In genomic region chr10:104651020-104651419, GRCm38 (mm10) we compare ENCODE assay signal across 28 mouse cellular contexts.
A peak's percentile ranks its signal among the peaks of the same experiment; 100 is the strongest.
DNase-seq lines count a peak whose midpoint lies in the region; ATAC-seq and TF ChIP-seq lines count a peak whose summit lies in the region.
"Had no signal": no experiment of that assay in that cellular context is flagged by ENCODE, and none has a peak within 500 bp of the region (broad histone marks: within the 10 kb centered on the region; RNA-seq: fewer than 3 reads in every experiment).

No protein-coding gene starts in this region.

- ATAC-seq in megakaryocyte, adult 5-6 weeks (ENCODE audit: poor library complexity, severe bottlenecking): no peak
- ATAC-seq in liver, embryonic 12.5 days: no peak
- ATAC-seq: activated CD4-positive, CD25-positive, alpha-beta regulatory T cell, adult 4 months; CD4-positive, CD25-positive, alpha-beta regulatory T cell, adult 4 months; forebrain, embryonic 14.5 days; forebrain, embryonic 16.5 days had no signal

- H3K4me3 ChIP-seq in testis, adult 2 months (ENCODE audit: control insufficient read depth, low read depth, low read length): peak overlapping the region; percentile 43
- no peak overlapping the region for H3K4me3 ChIP-seq in ES-E14 (ENCODE audit: insufficient read depth in 1 of 2, low read depth in 1 of 2, low read length in 2 of 2, poor library complexity in 1 of 2, severe bottlenecking in 1 of 2)
- no peak overlapping the region for H3K4me3 ChIP-seq in liver, embryonic 12.5 days
- H3K4me3 ChIP-seq: embryonic facial prominence, embryonic 13.5 days; embryonic facial prominence, embryonic 15.5 days; erythroblast, embryonic 14.5 days; forebrain, embryonic 10.5 days; forebrain, embryonic 12.5 days had no signal

- H3K4me2 ChIP-seq in liver, embryonic 12.5 days: no peak overlapping the region
- H3K4me2 ChIP-seq: embryonic facial prominence, embryonic 13.5 days; embryonic facial prominence, embryonic 15.5 days; forebrain, embryonic 12.5 days had no signal

- no peaks in the 10 kb centered on the region for H3K4me1 ChIP-seq in testis, adult 2 months (ENCODE audit: control insufficient read depth, insufficient read depth, low read length)
- no peaks in the 10 kb centered on the region for H3K4me1 ChIP-seq in ES-E14 (ENCODE audit: control insufficient read depth in 2 of 2, insufficient read depth in 2 of 2, low read length in 2 of 2, poor library complexity in 1 of 2)
- no peaks in the 10 kb centered on the region for H3K4me1 ChIP-seq in liver, embryonic 12.5 days
- H3K4me1 ChIP-seq: embryonic facial prominence, embryonic 13.5 days; embryonic facial prominence, embryonic 15.5 days; forebrain, embryonic 10.5 days; forebrain, embryonic 12.5 days had no signal

- H3K36me3 ChIP-seq in testis, adult 2 months (ENCODE audit: control insufficient read depth, insufficient read depth, low read length): no peaks in the 10 kb centered on the region
- no peaks in the 10 kb centered on the region for H3K36me3 ChIP-seq in ES-E14 (ENCODE audit: control insufficient read depth, insufficient read depth, low read length, poor library complexity, severe bottlenecking)
- H3K36me3 ChIP-seq in liver, embryonic 12.5 days: no peaks in the 10 kb centered on the region
- H3K36me3 ChIP-seq: embryonic facial prominence, embryonic 13.5 days; embryonic facial prominence, embryonic 15.5 days; forebrain, embryonic 10.5 days; forebrain, embryonic 12.5 days had no signal

- peak; percentile 23; the same call in 1 of the 2 replicates for TF ChIP-seq POLR2A in testis, adult 2 months (IDR thresholded peaks at IDR 0.05; ENCODE audit: control insufficient read depth, low read depth, low read length)

- no peak for TF ChIP-seq CTCF in testis, adult 2 months (IDR thresholded peaks at IDR 0.05; ENCODE audit: control insufficient read depth, insufficient read depth, insufficient replicate concordance, low read depth, low read length)

- no peak overlapping the region for H3K27ac ChIP-seq in testis, adult 2 months (ENCODE audit: control insufficient read depth, insufficient read depth, low read depth, low read length)
- no peak overlapping the region for H3K27ac ChIP-seq in ES-E14 (ENCODE audit: insufficient read depth, low read depth, low read length, poor library complexity, severe bottlenecking)
- no peak overlapping the region for H3K27ac ChIP-seq in liver, embryonic 12.5 days
- H3K27ac ChIP-seq: embryonic facial prominence, embryonic 13.5 days; embryonic facial prominence, embryonic 15.5 days; forebrain, embryonic 10.5 days; forebrain, embryonic 12.5 days had no signal

- 61% methylated on average over 8 of the region's 8 CpGs for WGBS in liver, embryonic 12.5 days (ENCODE audit: insufficient replicate concordance)

- H3K9ac ChIP-seq in ES-E14 (ENCODE audit: insufficient read depth, low read depth, low read length, poor library complexity, severe bottlenecking): no peak overlapping the region
- no peak overlapping the region for H3K9ac ChIP-seq in liver, embryonic 12.5 days
- H3K9ac ChIP-seq: embryonic facial prominence, embryonic 13.5 days; embryonic facial prominence, embryonic 15.5 days; forebrain, embryonic 12.5 days had no signal

- no peaks in the 10 kb centered on the region for H3K27me3 ChIP-seq in testis, adult 2 months (ENCODE audit: control insufficient read depth, insufficient read depth, low read length)
- no peaks in the 10 kb centered on the region for H3K27me3 ChIP-seq in liver, embryonic 12.5 days (replicated peaks)
- H3K27me3 ChIP-seq: CH12.LX; embryonic facial prominence, embryonic 13.5 days; embryonic facial prominence, embryonic 15.5 days; forebrain, embryonic 12.5 days had no signal

- in situ Hi-C loops in ES-E14 (cut with MboI; ENCODE audit: low sequenced_read_pairs in 2 of 2, unreplicated experiment in 2 of 2): no loop called here

- H3K9me3 ChIP-seq in ES-E14 (ENCODE audit: control insufficient read depth, insufficient read depth, low read depth, low read length): no peaks in the 10 kb centered on the region
- H3K9me3 ChIP-seq in liver, embryonic 12.5 days (replicated peaks): no peaks in the 10 kb centered on the region
- H3K9me3 ChIP-seq: embryonic facial prominence, embryonic 13.5 days; embryonic facial prominence, embryonic 15.5 days; forebrain, embryonic 10.5 days; forebrain, embryonic 12.5 days had no signal

- DNase-seq in testis, postnatal 14 days (ENCODE audit: low spot score): no peak
- DNase-seq in ES-E14 (ENCODE audit: low read depth, low spot score) (peak; percentile 27), WW6 (ENCODE audit: low read depth, low spot score) (peak; percentile 50)
- DNase-seq in natural killer cell, adult 2 months (ENCODE audit: low spot score in 2 of 2): no peak
- DNase-seq: adrenal gland, adult 8-10 months; adrenal gland, postnatal 14 days; adrenal gland, postnatal 36 days; B cell, adult 2 months; cerebellum, adult 11 months; cerebellum, adult 18-20 months; cerebellum, adult 8-10 months; cerebellum, adult 9-11 months; cerebellum, postnatal 14 days; cerebellum, postnatal 36 days; embryo, embryonic 11 days had no signal

TF ChIP-seq in ES-E14, 5 proteins besides CTCF, POLR2A, EP300 and RAD21:
- no peak for TF ChIP-seq MAFK (IDR thresholded peaks at IDR 0.05; ENCODE audit: insufficient read depth, low read depth, low read length)
- no peak for TF ChIP-seq ZNF384 (IDR thresholded peaks at IDR 0.05; ENCODE audit: low read depth, low read length)
- TF ChIP-seq HCFC1 (IDR thresholded peaks at IDR 0.05; ENCODE audit: borderline replicate concordance, insufficient read depth, low read length): no peak
- no peak for TF ChIP-seq ZC3H11A (IDR thresholded peaks at IDR 0.05; ENCODE audit: borderline replicate concordance, low read depth, low read length)
- no peak for TF ChIP-seq CHD2 (IDR thresholded peaks at IDR 0.05; ENCODE audit: low read depth, low read length)

Comparison
In these comparisons a context has a peak if more than half of its experiments do, and no peak if none do; other contexts are left out.
1. DNase-seq: peak in ES-E14 (single experiment) and WW6 (single experiment); none in testis, postnatal 14 days (single experiment) and natural killer cell, adult 2 months (0 of 2).